Mouse (Mus musculus) c-Kit-positive CD71-positive TER-119-negative erythroid progenitor cells, embryonic 14.5 days (primary cell): ENCODE results near the gene Prph2.

Experiments used
- DNase-seq: peaks from one replicate; pipeline ENCODE4 v3.0.0-alpha.2; 2013; ENCODE audit warnings: low read depth

Prph2 gene

GRCm38 (mm10) chr17:46890843-46891594, 19.2 kb upstream of the Prph2 start:
- no peak for DNase-seq

GRCm38 (mm10) chr17:46895426-46895825, 14.8 kb upstream of the Prph2 start:
- DNase-seq = no peak

- no peak for DNase-seq
Measured at GRCm38 (mm10) chr17:46897221-46897950, 12.9 kb upstream of the Prph2 start.

GRCm38 (mm10) chr17:46900941-46901340, 9.3 kb upstream of the Prph2 start:
- no peak for DNase-seq

GRCm38 (mm10) chr17:46903876-46904490, 6.3 kb upstream of the Prph2 start:
- peak; percentile 71 for DNase-seq

- no peak for DNase-seq
Measured at GRCm38 (mm10) chr17:46912331-46912730, 2.1 kb downstream of the Prph2 start.

- DNase-seq = no peak
Measured at GRCm38 (mm10) chr17:46915129-46915528, 4.9 kb downstream of the Prph2 start.

- no peak for DNase-seq
Measured at GRCm38 (mm10) chr17:46918951-46919350, 8.7 kb downstream of the Prph2 start.

GRCm38 (mm10) chr17:46920855-46921254, 10.6 kb downstream of the Prph2 start:
- no peak for DNase-seq

GRCm38 (mm10) chr17:46926192-46926591, 15.9 kb downstream of the Prph2 start:
- DNase-seq = no peak

- no peak for DNase-seq
Measured at GRCm38 (mm10) chr17:46926941-46927340, 16.7 kb downstream of the Prph2 start.

GRCm38 (mm10) chr17:46927781-46928180, 17.5 kb downstream of the Prph2 start:
- no peak for DNase-seq

- no peak for DNase-seq
Measured at GRCm38 (mm10) chr17:46929277-46929676, 19.0 kb downstream of the Prph2 start.

- DNase-seq = no peak
Measured at GRCm38 (mm10) chr17:46929897-46930296, 19.6 kb downstream of the Prph2 start.

- DNase-seq = no peak
Measured at GRCm38 (mm10) chr17:46932961-46933360, 22.7 kb downstream of the Prph2 start.

- DNase-seq = peak; percentile 47
Measured at GRCm38 (mm10) chr17:46933557-46934348, 23.5 kb downstream of the Prph2 start.

GRCm38 (mm10) chr17:46940461-46940860, 30.2 kb downstream of the Prph2 start:
- DNase-seq = no peak

- no peak for DNase-seq
Measured at GRCm38 (mm10) chr17:46942421-46942820, 32.2 kb downstream of the Prph2 start.

GRCm38 (mm10) chr17:46946276-46946675, 36.0 kb downstream of the Prph2 start:
- no peak for DNase-seq

- DNase-seq = no peak
Measured at GRCm38 (mm10) chr17:46958045-46958444, 47.8 kb downstream of the Prph2 start.

GRCm38 (mm10) chr17:46960216-46960615, 50.0 kb downstream of the Prph2 start:
- no peak for DNase-seq

GRCm38 (mm10) chr17:46962153-46962552, 51.9 kb downstream of the Prph2 start:
- DNase-seq = no peak
